Mouse (Mus musculus) forebrain, postnatal 0 days (tissue): ENCODE data around the gene Zcwpw1. TPM values are rescaled to one million over a fixed set of nuclear protein-coding genes. Genes with fewer than 3 reads are reported as not detected.

Experiments used
- ATAC-seq: fragments of 200-750 bp; cut with Nextera tagmentation; 2 replicates; pipeline ENCODE4 v1.8.0; 2017; ENCODE audit warnings: mild to moderate bottlenecking, moderate library complexity
- DNase-seq: peaks from one replicate; pipeline ENCODE4 v3.0.0-alpha.2; 2015
- H3K27ac ChIP-seq: fragments of 300-500 bp; sonication (generic); 2 replicates; pipeline ENCODE4 v1.5.1; 2014; ENCODE audit warnings: low read depth, mild to moderate bottlenecking, antibody characterized with exemption, low read length, moderate library complexity, mixed read lengths
- H3K27me3 ChIP-seq: fragments of 300-500 bp; sonication (generic); 2 replicates; pipeline ENCODE4 v1.6.1; 2014; ENCODE audit warnings: mild to moderate bottlenecking, low read length, mixed read lengths; ENCODE audit not compliant: insufficient read depth
- H3K36me3 ChIP-seq: fragments of 300-500 bp; sonication (generic); 2 replicates; pipeline ENCODE4 v1.6.1; 2014; ENCODE audit warnings: mild to moderate bottlenecking, moderate library complexity; ENCODE audit not compliant: insufficient read depth
- H3K4me1 ChIP-seq: fragments of 300-500 bp; sonication (generic); 2 replicates; pipeline ENCODE4 v1.6.1; 2014; ENCODE audit warnings: antibody characterized with exemption; ENCODE audit not compliant: insufficient read depth
- H3K4me2 ChIP-seq: fragments of 300-500 bp; sonication (generic); 2 replicates; pipeline ENCODE4 v1.6.1; 2014; ENCODE audit warnings: low read depth, mild to moderate bottlenecking, moderate library complexity
- H3K4me3 ChIP-seq: fragments of 300-500 bp; sonication (generic); 2 replicates; pipeline ENCODE4 v1.5.1; 2014; ENCODE audit warnings: low read depth, low read length, mixed read lengths
- H3K9ac ChIP-seq: fragments of 300-500 bp; sonication (generic); 2 replicates; pipeline ENCODE4 v1.6.1; 2014; ENCODE audit warnings: mild to moderate bottlenecking
- H3K9me3 ChIP-seq: fragments of 300-500 bp; sonication (generic); 2 replicates; pipeline ENCODE4 v1.6.1; 2016; ENCODE audit warnings: low read length
- CTCF ChIP-seq: sonication (generic); IDR thresholded peaks from 2 replicates; pipeline ENCODE4 v1.5.1; 2016; ENCODE audit warnings: antibody characterized with exemption, control low read depth, low read depth
- WGBS: fragments of 180-500 bp; shearing (Covaris S2); extraction: QIAGEN DNeasy Blood & Tissue Kit; methylation state at CpG from one replicate; pipeline ENCODE4 v1.1.7; 2014; 5-methylcytosine and 5-hydroxymethylcytosine counted together
- polyA plus RNA-seq: library from polyadenylated mRNA; unstranded; fragments of >200 nt; fragmentation: Nextera tagmentation; extraction: Ambion mirVana; gene quantifications from 2 replicates; pipeline ENCODE4 v1.2.1, GENCODE M21; 2015
- total RNA-seq: library from RNA; depleted of rRNA; stranded (reverse); fragments of >200 nt; gene quantifications from 2 replicates; pipeline ENCODE4 v1.2.3, GENCODE M21; 2014

The Zcwpw1 gene
- total and polyA plus RNA-seq, 2 experiments from 2014 or later: 4.8 to 7.7 TPM

DNA sequence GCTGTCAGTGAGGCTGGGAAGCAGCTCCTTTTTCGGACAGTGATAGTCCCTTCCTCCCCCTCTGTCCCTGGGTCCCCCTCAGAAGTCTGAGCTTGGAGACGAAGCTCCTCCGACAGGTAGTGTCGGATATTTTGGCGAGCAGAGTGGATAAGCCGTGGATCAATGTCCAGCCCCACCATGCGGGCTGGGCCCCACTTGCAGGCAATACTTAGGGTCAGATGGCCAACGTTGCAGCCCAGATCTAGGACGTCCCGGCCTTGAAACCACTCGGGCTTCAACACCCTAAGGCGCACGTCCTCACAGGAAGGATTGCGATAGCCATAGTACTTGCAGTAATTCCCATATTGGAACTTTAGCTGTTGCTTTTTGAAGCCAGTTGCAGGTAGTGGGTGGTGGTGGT is 3.1 kb upstream of the Zcwpw1 start:
- TF ChIP-seq CTCF: no peak
- peak overlapping the region; percentile 68 for H3K4me3 ChIP-seq
- DNase-seq (no peak), ATAC-seq (no peak)
- H3K4me2 ChIP-seq: peak overlapping the region; percentile 69
- no peaks in the 10 kb centered on the region for H3K9me3 ChIP-seq
- 86% methylated on average over 14 of the region's 14 CpGs for WGBS
- H3K9ac ChIP-seq: peak overlapping the region; percentile 88; the same call in 1 of the 2 replicates
- H3K27me3 ChIP-seq: no peaks in the 10 kb centered on the region
- no peak overlapping the region for H3K27ac ChIP-seq
- peaks cover 36% of the 10 kb centered on the region for H3K4me1 ChIP-seq
- peaks cover 42% of the 10 kb centered on the region for H3K36me3 ChIP-seq

DNA sequence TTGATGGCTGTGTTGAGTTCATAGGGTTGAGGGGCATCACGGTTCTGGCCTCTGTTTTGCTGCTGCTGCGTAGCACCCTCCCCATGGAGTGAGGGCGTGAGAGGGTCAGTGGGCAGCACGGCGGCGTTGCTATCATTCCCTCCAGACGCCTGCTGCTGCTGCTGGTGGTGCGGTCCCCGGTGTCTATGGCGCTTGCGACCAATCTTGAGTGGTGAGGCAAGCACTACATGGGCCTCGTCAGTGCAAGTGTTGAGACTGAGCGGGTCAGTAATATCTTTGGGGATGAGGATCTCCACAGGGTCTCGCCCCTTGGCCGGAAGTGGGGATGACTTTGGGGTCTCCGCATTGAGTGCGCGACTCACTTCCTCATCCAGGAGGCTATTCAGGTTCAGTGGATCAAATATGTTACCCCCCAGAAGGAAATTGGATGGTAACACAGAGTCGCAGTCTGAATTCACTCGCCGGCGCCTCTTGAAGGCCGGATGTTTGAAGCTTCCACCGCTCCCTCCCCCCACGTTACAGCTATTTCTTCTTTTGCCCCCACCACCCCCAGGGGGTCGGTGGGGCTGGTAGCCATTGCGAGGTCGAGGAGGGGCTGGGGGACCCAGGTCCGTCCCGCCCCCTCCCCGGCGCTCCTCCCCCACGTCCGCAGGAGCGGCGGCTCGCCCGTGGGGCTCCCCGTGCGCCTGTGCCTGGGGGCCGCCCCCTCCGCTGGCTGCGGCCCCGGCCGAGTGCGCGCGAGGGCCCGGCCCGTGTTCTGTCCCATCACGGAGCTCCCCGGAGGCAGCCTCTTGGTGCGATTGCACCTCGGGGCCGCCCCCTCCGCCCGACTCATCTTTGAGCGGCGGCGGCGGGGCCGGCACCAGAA is 2.2 kb upstream of the Zcwpw1 start:
- Histone ChIP-seq H3K9me3 (no peaks in the 10 kb centered on the region), H3K27me3 (no peaks in the 10 kb centered on the region), H3K9ac (peak overlapping the region; percentile 88), H3K4me2 (peak overlapping the region; percentile 69), H3K27ac (peak overlapping the region; percentile 97), H3K36me3 (peaks cover 39% of the 10 kb centered on the region), H3K4me3 (peak overlapping the region; percentile 68), H3K4me1 (peaks cover 27% of the 10 kb centered on the region)
- no peak for DNase-seq
- peak; percentile 0; the same call in 1 of the 2 replicates for ATAC-seq
- no peak for TF ChIP-seq CTCF
- 7% methylated on average over 57 of the region's 62 CpGs for WGBS

DNA sequence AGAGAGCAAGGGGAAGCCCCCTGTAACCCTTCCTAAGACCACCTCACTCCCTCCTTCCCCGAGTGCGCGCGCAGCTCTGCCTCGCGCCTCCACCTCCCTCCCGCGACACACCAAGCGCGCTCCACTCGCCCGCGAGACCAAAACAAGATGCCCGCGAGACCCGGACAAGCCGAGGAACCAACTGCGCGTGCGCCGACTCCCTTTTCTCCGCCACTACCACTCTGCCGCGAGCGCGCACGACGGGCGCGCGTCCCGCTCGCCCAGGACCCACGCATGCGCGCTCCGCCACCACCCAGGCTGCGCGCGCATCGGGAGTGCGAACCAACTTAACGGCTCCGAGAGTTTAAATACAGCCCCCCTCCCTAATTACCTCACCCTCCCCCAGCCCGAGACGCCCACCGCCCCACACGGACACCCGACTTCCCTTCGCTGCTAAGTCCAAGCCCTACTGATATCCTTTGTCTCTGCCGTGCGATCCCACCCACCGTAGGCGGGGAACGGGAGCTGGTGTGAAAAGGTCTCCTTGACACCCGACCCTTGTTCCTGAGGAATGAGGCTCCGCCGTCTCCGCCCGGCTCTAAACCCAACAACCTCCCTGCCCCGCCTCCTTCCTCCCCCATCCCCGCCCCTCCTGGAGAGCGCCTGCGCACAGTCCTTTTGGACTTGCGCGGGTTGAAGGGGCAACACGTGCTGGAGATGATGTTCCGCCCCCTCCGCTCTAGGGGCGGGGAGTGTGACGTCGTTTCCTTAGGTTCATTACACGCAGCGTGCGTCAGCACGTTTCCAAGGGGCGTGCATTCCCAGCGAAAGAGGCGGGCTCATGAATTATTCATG is 1.3 kb upstream of the Zcwpw1 start:
- Histone ChIP-seq H3K4me1 (peaks cover 27% of the 10 kb centered on the region), H3K9ac (peak overlapping the region; percentile 88), H3K27ac (peak overlapping the region; percentile 97), H3K9me3 (no peaks in the 10 kb centered on the region), H3K36me3 (peaks cover 34% of the 10 kb centered on the region), H3K4me3 (peak overlapping the region; percentile 68), H3K27me3 (no peaks in the 10 kb centered on the region), H3K4me2 (peak overlapping the region; percentile 69)
- under 1% methylated on average over 79 of the region's 79 CpGs for WGBS
- DNase-seq: peak; percentile 100
- ATAC-seq: peak; percentile 90
- no peak for TF ChIP-seq CTCF

DNA sequence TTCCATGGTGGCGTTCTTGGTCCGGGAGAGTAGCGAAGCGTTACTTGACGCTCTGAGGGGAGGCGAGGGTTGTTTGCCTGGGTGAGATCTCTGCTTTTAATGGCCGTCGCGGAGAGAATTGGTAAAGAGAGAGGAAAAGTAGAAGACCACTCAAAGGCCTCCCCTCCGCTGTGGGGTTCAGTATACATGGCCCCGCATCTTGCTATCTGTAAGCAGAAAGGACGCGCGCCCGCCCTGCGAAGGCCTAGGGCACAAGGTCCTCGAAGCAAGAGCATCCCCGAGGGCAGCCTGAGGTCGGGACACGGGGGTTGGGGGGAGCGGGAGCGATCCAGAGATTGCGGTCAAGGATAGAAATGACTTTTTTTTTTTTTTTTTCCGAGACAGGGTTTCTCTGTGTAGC is 573 bp downstream of the Zcwpw1 start:
- Histone ChIP-seq H3K27ac (no peak overlapping the region), H3K4me2 (peak overlapping the region; percentile 69), H3K9me3 (no peaks in the 10 kb centered on the region), H3K27me3 (no peaks in the 10 kb centered on the region), H3K9ac (no peak overlapping the region), H3K4me1 (peaks cover 21% of the 10 kb centered on the region), H3K4me3 (peak overlapping the region; percentile 68), H3K36me3 (peaks cover 15% of the 10 kb centered on the region)
- no peak for TF ChIP-seq CTCF
- WGBS: 75% methylated on average over 24 of the region's 24 CpGs
- DNase-seq (no peak), ATAC-seq (no peak)

DNA sequence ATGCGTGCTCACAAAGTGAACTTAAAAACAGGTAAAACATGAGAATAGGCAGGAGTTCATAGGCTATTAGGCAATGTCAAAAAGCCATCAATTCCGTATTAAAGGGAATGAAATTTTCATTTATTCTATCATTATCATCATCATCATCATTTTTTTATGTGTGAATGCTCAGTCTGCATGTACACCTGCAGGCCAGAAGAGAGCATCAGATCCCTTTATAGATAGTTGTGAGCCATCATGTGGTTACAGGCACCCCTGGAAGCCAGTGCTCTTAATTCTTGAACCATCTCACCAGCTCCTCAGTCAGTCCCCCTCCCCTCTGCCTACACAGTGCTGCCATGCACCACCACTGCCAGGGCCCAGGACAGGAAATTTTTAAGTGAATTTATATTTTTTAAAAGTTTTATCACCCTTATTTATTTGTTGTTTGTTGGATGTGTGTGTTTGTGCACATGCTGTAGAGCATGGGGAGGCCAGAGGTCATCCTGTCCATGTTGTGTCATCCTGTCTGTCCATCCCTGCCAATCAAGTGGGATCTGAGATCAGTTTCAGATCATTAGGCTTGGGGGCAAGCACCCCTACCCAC is 1.4 kb downstream of the Zcwpw1 start:
- no peak overlapping the region for H3K9ac ChIP-seq
- DNase-seq: no peak
- H3K27ac ChIP-seq: no peak overlapping the region

DNA sequence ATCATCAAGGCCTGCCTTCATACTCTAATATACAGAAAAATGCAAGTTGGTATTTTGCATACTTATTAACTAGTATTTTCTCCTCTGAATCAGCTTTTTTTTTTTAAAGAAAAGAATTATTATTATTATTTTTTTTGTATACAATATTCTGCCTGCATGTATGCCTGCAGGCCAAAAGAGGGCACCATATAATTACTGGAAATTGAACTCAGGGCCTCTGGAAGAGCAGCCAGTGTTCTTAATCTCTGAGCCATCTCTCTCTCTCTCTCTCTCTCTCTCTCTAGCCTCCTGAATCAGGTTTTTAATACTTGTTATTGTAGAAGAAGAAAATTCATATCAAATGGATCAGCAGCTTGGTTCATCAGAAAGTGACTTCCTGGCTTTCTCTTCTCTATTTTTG is 4.0 kb downstream of the Zcwpw1 start:
- H3K27me3 ChIP-seq: no peaks in the 10 kb centered on the region
- no peaks in the 10 kb centered on the region for H3K36me3 ChIP-seq
- H3K4me2 ChIP-seq: no peak overlapping the region
- DNase-seq: no peak
- no peak for ATAC-seq
- H3K4me3 ChIP-seq: no peak overlapping the region
- H3K9ac ChIP-seq: no peak overlapping the region
- no peaks in the 10 kb centered on the region for H3K4me1 ChIP-seq
- TF ChIP-seq CTCF: peak; percentile 33; the same call in 1 of the 2 replicates
- no peak overlapping the region for H3K27ac ChIP-seq
- H3K9me3 ChIP-seq: no peaks in the 10 kb centered on the region

More for the DNA sequence above, 1.4 kb downstream of the Zcwpw1 start:
- Histone ChIP-seq H3K36me3 (peaks cover 9% of the 10 kb centered on the region; the same call in 1 of the 2 replicates), H3K4me3 (no peak overlapping the region), H3K27me3 (no peaks in the 10 kb centered on the region), H3K4me1 (peaks cover 13% of the 10 kb centered on the region), H3K4me2 (no peak overlapping the region), H3K9me3 (no peaks in the 10 kb centered on the region)
- WGBS: 96% methylated on average over 2 of the region's 2 CpGs
- ATAC-seq: no peak
- TF ChIP-seq CTCF: 0 out of 2 replicates have a peak, but pooled peaks have one; percentile 12
